Mouse (Mus musculus) embryo, embryonic 11.5 days (tissue): ENCODE results near the gene Slc22a17.

ENCODE experiments used
- DNase-seq: peaks from one replicate; pipeline ENCODE4 v3.0.0-alpha.2; 2012; ENCODE audit warnings: low read depth, low spot score

The Slc22a17 gene

DNA sequence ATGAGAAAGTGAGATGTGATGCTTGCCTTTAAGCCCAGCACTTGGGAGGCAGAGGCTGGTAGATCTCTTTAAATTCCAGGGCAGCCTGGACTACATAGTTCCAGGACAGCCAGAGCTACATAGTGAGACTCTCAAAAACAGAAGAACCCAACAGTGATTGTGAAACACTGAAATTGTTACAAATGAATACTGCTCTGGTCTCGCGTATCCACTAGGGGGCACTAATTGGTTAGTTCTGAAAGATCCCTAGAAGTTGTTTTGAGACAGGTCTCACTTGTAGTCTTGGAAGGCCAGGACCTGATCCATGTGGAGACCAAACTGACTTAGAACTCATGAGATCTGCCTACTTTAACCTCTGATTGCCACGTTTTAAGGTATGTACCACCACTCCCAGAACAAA lies 12.5 kb downstream of the Slc22a17 start:
- DNase-seq: peak; percentile 69

DNA sequence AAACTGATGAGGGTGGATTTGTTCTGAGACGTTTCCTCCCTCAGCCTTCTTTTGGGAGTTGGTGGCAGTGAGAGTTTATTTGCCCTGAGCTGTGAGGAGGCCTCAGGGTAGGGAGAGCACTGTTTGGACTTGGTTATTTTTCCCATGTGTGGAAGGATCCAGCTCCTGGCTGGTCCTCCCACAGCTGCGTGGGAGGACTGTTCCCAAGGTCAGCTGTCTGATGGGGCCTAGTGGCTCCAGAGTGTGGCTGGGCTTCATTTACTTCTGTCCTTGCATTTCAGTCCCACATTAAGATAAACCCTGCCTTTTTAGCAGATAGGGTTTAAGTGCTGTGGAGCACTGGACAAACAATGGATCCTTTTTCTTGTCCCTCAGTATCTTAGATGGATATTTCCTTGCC lies 15.5 kb downstream of the Slc22a17 start:
- no peak for DNase-seq

DNA sequence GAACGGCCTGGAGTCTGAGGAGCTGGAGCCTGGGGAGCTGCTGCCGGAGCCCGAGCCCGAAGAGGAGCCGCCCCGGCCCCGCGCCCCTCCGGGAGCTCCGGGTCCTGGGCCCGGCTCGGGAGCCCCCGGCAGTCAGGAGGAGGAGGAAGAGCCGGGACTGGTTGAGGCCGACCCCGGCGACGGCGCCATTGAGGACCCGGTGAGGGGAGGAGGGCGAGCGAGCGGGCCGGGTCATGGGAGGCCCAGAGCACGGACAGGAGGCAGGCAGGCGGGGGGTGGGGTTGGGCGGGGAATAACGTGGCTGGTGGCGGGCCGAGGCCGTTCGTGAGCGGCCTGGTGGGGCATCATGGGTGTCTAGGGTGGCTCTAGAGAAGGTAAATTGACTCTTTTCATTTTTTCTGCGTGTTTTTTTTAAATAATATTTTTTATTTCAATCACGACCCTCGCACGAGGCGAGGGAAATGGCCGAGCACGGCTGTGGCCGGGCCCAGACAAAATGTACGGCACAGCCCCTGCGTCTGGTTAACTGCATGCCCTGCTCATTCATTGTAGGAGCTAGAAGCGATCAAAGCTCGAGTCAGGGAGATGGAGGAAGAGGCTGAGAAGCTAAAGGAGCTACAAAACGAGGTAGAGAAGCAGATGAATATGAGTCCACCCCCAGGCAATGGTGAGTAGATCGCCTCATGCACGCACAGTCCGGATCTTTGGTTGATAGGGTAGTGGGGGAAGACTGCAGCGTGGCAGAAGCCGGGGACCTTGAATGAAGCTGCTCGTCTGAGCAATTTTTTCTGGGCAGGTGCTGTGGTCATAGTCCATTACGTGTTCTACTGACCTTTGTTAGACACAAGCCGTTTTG lies 18.4 kb downstream of the Slc22a17 start:
- DNase-seq: peak; percentile 22

DNA sequence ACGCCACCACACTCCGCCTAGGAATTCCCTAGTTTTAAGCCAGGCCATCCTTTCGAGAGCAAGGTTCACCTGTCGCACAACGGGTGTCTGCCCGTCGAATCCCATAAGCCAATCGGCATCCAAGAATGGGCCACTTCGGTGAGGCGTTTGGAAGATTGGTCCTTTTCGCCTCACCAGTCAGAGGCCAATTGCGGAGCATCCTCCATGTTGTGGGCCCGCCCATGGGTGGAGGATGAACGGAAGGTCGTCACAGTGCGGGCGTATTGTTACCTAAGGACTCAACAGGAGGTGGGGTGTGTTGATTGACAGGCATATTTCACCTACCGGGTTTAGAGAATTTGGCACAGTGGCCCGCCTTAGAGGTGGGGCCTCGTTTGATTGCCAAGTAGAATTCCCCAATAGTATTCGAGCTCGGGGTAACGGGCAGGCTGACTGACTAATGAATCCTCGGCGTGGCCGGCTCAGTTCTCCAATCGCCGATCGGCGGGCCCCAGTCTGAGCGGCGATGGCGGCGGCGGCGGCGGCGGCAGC lies 19.2 kb downstream of the Slc22a17 start:
- DNase-seq: peak; percentile 97

DNA sequence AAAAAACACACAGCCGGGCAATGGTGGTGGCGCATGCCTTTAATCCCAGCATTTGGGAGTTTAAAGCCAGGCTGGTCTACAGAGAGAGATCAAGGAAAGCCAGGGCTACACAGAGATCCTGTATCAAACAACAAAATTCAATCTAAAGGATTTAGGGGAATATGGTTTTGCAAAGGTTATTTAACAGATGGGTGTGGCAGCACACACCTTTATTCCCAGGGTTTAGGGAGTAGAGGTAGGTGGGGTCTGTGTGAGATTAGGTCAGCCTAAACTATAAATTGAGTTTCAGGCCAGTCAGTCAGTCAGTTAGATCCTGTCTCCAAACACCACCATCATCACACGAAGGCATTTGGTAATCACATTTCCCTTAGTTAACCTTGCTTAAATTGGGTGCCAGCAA lies 20.7 kb downstream of the Slc22a17 start, which contains the start of gene Pabpn1:
Gene Pabpn1, plus strand, starts transcription at position 301 of the 400 bp plus-strand sequence.
- no peak for DNase-seq

DNA sequence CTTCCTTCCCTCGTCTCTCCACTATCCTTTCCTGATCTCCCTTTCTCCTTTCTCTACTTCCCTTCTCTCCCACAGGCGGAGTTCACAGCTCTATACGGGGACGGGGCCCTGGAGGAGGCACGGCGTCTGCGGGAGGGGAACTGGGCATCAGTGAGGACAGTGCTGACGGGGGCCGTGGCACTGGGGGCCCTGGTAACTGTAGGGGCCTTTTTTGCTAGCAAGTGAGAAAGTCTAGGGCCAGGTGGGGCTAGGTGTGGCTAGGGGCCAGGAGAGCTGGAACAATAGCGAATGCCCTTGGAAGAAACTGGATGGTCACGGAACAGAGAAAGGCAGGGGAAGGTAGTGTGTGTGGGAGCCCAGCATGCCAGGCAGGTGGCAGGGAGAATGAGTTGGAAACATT lies 27.6 kb downstream of the Slc22a17 start:
- no peak for DNase-seq

DNA sequence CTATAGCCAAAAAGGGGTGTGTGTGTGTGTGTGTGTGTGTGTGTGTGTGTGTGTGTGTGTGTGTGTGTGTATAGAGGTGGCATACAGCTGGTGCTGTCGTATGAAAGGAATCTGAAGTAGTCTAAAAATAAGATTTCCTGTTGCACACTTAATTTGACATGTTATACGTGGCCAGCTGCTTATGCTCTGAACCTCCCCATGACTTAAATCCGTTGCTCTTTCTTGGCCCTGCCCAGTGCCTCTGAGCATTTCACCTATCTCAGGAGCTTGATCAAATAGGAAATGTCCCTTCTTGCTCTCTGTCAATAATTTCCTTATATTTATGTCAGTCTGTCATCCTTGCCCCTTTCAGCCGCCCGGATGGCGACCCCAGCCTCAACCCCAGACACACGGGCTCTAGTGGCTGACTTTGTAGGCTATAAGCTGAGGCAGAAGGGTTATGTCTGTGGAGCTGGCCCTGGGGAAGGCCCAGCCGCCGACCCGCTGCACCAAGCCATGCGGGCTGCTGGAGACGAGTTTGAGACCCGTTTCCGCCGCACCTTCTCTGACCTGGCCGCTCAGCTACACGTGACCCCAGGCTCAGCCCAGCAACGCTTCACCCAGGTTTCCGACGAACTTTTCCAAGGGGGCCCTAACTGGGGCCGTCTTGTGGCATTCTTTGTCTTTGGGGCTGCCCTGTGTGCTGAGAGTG lies 28.8 kb downstream of the Slc22a17 start:
- DNase-seq: no peak

DNA sequence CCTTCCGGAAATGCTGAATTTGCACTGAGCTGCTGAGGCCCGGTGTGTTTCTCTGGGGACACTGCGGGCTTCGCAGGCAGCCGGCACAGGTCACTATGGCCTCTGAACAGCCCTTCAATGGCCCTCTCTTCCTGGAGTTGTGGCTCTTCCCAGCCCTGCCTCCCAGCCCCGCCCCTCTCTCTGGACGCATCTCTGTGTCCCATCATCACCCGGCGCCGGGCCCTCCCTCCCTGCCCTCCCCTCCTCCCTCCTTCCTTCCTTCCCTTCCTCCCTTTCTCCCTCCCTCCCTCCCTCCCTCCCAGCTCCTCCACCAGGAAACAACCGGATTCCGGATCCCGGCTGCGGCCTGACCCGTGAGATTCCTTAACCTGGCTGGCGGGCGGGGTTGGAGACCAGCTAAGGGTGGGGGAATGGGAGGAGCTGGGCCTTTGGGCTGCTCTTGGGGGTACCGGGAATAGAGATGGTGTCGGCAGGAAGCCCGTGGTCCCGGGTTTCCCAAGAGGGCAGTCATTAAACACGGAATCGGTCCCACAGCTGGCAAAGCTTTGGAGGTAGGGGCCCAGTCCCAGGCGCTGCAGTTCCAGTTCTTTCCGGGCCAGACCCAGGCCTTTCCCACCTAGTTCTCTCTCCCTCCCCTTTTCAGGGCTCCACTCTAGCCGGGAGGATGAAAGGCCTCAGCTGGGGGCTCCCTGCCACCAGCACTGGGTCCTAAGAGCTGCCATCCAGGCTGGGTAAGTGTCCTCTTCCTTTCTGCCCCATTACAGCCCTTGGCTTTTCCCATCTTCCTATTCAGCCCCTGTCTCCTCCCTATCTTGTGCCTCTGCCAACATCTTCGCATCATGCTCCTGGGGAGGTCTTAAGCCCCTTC lies 29.5 kb downstream of the Slc22a17 start, which contains the start of the genes Bcl2l2 and Gm20521:
Gene Bcl2l2, plus strand, starts transcription at position 224 of the 868 bp plus-strand sequence.
Gene Gm20521, plus strand, starts transcription at position 288 of the 868 bp plus-strand sequence.
- DNase-seq: peak; percentile 77

DNA sequence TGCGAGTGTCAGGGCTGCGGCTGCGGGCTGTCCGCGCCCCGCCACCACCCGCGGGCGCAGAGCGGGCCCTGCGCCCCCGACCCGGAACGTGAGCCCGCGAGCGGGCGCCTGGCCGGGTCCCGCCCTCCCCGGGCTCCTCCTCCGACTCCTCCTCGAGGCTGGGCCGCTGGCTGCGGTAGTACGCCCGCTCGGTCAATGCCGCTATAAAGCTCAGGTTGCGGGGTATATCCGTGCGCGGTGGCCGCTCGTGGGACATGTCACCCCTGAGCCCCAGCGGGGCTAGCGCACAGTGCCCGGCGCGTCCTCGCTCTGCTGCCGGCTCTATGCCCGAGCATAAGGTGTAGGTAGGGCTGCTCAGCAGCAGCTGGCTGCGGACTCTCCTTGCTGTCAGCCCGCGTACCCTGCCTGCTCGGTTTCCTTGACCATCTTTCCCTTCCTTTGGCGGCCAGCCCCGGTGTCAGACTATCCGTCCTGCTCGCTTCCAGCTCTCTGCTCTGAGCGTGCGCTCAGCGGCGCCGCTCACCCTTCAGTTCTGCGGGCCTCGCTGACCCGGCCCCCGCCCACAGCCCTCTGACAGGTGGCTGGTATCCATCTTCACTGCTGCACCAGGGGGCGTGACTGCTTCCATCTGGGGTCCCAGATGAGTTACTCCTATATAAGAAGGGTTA lies 35.8 kb downstream of the Slc22a17 start, which contains the start of gene Ppp1r3e:
Gene Ppp1r3e, minus strand, starts transcription at position 503 of the 668 bp plus-strand sequence.
- DNase-seq: peak; percentile 43

DNA sequence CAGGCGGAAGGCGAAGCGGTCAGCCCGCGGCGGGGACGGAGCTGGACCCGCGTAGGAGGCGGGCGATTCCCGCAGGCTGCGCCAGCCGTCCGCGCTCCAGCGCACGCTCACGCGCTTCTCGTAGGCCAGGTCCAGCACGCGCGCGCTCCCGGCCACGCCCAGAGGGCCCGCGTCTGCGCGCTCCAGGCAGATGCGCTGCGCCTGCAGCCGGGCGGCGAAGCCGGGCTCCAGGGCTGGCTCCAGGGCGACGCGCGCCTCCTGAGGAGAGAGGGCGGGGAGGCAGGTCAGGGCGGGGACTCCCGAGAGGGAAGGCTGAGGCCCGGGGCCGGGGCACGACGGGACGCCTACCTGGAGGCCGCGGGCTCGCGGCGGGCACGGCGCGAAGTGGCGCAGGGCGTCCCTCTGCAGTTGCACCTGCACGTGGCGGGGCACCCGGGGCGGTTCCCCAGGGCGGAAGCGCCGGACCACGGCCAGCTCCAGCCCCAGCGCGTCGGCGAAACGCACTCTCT lies 36.3 kb downstream of the Slc22a17 start:
- peak; percentile 84 for DNase-seq

DNA sequence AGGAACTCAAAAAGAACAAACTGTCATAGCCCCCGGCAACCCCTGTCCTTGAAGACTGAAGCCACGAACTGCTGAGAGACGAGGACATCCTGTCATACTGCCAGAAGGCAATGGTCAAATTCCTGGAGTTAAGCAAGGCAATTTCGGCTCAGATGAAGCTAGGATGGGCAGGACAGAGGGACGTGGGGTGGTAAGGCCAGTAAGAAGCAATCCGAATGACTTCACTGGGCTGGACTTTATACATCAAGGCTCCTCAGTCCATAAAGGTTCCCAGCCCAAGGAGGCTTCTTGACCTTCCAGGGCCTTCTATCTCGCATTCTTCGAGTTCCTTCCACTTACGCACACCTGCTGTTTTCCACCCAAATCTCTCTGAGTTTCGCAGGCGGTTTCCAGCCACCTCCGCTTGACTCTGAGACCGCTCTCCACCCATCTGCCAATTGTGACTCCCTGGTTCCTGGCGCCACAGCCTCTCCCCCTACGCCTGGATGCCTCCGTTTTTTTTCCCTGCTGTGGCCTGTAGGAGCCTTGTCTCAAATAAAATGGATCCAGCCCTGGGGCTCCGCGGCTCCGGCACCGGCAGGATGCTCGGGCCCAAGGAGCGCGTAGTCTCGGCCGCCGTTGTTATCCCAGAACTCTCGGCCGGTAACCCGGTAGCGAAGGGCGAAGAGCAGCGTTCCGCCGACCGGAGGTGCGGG lies 36.9 kb downstream of the Slc22a17 start:
- DNase-seq: peak; percentile 23

DNA sequence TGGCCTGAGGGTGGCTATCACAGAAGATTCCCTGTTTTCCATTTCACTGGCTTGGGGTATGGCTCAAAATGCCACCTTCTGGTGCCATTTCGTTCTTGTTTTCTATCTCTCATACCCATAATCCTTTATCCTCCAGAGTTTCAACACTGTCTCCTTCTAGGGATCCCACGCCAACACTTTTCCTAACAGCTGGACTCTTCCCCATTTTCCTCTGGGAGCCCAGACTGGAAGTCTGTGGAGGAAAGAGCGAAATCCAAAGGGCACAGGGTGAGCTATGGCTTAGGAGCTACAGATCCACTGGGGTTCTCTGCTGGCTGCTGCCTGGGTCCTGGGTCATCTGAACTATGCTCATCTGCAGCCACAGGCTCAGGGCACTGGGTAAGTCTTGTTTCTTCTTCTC lies 38.8 kb downstream of the Slc22a17 start:
- DNase-seq: no peak

DNA sequence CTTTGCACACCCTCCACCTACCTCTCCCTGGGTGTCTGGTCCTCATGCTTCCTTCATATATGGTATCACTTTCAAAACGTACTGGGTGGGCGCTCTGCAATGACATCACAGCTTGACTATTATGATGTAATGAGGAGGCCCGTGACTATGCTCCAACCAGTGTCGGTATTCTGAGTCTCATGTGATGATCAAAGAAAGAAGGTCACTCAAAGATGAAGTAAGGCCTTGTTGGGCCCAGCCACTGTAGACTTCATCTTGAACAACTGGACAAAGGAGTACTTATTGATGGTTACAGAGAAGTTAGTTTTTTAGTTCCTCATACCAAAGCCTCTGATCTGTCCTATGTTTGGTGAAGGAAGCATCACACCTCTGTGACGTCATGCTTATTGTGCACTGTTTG lies 42.1 kb downstream of the Slc22a17 start, which contains the start of gene Homez:
Gene Homez, minus strand, starts transcription at position 101 of the 400 bp plus-strand sequence.
- no peak for DNase-seq

DNA sequence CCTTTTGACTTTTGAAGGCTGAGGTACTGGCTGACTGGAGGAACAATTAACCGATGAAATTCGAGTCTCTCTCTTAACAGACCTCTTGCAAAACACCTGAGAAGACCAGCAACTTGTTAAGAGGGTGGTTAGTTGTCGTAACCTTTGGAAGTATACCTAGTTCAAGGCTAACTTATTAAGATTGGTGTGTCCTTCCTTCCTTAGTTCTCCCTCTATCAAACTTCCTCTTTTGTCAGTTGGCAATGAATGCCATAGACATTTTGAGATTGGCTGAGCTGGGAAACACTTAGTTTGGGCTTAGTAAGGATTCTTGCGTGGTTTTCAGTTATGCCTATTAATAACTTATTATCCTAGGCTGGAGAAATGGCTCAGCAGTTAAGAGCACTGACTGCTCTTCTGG lies 44.9 kb downstream of the Slc22a17 start:
- DNase-seq: no peak

DNA sequence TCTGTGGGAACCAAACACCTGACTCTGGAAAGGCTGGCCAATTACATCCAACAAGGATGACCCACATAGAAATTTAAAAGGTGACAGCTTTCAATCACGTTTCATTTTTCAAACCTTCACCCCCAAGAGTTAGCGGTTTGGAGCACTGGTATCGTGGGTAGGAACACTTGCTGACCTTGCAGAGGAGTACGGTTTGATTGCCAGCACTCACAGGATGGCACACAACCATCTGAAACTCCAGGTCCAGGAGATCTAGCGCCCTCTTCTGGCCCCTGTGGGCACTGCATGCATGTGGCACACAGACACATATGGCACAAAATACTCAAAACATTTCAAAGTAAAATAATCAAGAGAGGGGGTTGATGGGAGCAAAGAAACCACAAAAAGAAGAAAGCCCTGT lies 46.0 kb downstream of the Slc22a17 start:
- DNase-seq: no peak

DNA sequence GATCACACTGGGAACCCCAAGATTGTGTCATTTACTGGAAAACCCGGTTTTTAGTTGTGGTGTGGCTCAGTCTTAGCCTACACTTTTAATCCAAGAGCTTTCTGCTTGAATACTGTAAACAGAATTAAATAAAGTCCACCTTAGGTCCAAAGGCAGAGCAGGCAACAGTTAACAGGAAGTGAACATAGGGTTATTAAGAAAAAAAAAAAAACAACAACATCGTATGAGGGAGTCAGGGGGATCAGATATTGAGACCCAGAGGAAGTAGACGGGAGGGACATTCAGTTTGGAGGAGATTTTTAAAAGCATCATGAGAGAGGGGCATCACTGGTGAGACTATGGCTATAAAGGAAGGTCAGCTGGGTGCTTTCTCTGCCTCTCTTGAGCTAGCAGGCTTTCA lies 46.7 kb downstream of the Slc22a17 start:
- DNase-seq: no peak

DNA sequence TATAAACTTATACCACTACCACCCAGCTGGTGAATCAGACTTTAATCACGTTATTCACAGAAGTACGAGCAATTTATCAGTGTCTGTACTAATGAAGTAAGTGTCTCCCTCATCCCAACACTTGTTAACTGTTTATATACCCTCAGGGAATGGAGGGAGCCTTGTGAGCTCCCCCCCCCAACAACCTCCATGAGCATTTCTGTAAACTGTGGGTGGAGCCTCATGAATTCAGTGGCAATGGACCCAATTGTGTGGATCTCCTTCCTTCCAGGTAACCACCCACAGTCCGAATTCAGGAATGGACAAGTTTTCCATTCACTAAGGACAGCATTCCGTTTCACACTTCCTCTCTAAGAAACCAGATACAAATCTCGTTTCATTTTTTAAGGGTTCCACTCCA lies 47.3 kb downstream of the Slc22a17 start:
- DNase-seq: no peak

DNA sequence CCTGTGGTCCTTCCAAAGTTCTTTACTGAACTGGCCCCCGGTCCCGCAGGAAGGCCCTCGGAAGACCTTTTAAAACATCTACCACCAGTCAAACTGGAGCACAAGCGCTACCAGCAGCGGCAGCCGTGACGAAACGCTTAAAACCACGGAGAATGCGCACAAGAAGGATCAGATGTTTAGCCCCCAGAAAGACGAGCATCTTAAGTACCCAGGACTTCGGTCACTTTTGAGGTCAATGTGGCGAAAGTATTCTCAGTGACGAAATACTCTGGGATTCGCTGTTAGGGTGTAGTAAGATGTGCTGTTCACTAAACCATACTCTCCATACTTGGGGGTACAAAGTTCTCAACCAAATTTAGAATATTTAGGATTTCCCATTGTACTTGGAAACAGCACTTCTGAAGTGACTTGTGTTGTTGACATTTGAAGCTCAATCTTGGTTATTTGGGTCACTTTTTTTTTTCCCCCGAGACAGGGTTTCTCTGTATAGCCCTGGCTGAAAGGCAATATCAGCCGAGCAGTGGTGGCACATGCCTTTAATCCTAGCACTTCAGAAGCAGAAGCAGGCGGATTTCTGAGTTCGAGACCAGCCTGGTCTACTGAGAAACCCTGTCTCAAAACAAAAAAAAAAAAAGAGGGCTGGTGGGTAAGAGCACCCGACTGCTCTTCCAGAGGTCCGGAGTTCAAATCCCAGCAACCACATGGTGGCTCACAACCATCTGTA lies 48.5 kb downstream of the Slc22a17 start:
- no peak for DNase-seq
